Mouse (Mus musculus): Measurements from ENCODE around the gene Lpgat1. TPM values are rescaled to one million over a fixed set of nuclear protein-coding genes. Genes with fewer than 3 reads are reported as not detected.

Lpgat1 gene
- total and polyA plus RNA-seq, 3 experiments: 15.3 to 40.0 (median 31.8) TPM

GRCm38 (mm10) chr1:191816596-191816995 lies 99.0 kb downstream of the Lpgat1 start:
- Histone ChIP-seq H3K27ac (ENCODE audit: insufficient read depth, low read depth) (no peak overlapping the region), H3K4me3 (replicated peaks in 1 of 3; ENCODE audit: low read depth in 2 of 3, low read length in 2 of 3, poor library complexity in 1 of 3) (no peak overlapping the region), H3K27me3 (replicated peaks) (no peaks in the 10 kb centered on the region), H3K4me1 (ENCODE audit: control insufficient read depth in 1 of 2, insufficient read depth in 2 of 2) (peaks cover 27 to 77% of the 10 kb centered on the region in 2 experiments), H3K4me2 (ENCODE audit: insufficient read depth, low read depth, poor library complexity, severe bottlenecking) (no peak overlapping the region), H3K36me3 (replicated peaks in 1 of 2; ENCODE audit: control insufficient read depth in 1 of 2, insufficient read depth in 1 of 2, low read length in 1 of 2) (no peaks in the 10 kb centered on the region), H3K9ac (ENCODE audit: insufficient read depth, low read depth) (no peak overlapping the region), H3K79me2 (replicated peaks; ENCODE audit: control insufficient read depth, extremely low read depth, insufficient read depth, poor library complexity, severe bottlenecking) (no peaks in the 10 kb centered on the region), H3K9me3 (replicated peaks; ENCODE audit: low read length) (peaks cover 1% of the 10 kb centered on the region)
- dilution Hi-C loops (cut with MboI; ENCODE audit: extremely low pct_ligation_motif_present, extremely low pct_unique_long_range_greater_than_20kb, low sequenced_read_pairs): no loop called here
- TF ChIP-seq ELF1 (IDR thresholded peaks at IDR 0.05; ENCODE audit: low read depth, low read length): no peak
- no peak for TF ChIP-seq RAD21 (IDR thresholded peaks at IDR 0.05; ENCODE audit: low read depth, low read length)
- no peak for TF ChIP-seq MAFK (IDR thresholded peaks at IDR 0.05; ENCODE audit: insufficient replicate concordance, low read length)
- no peak for TF ChIP-seq IRF4 (IDR thresholded peaks at IDR 0.05; ENCODE audit: low read depth, low read length)
- no peak for TF ChIP-seq TBP (conservative IDR thresholded peaks at IDR 0.05; ENCODE audit: low read depth, low read length)
- TF ChIP-seq SMC3 (IDR thresholded peaks at IDR 0.05; ENCODE audit: low read depth, low read length): no peak
- TF ChIP-seq RCOR1 (conservative IDR thresholded peaks at IDR 0.05; ENCODE audit: low read depth, low read length): no peak
- TF ChIP-seq ZC3H11A (IDR thresholded peaks at IDR 0.05; ENCODE audit: low read depth, low read length): no peak
- no peak for TF ChIP-seq GABPA (IDR thresholded peaks at IDR 0.05; ENCODE audit: insufficient replicate concordance, low read depth, low read length)
- no peak for DNase-seq (ENCODE audit: extremely low read depth)
- in situ Hi-C loops (cut with MboI; ENCODE audit: low pct_ligation_motif_present, low pct_unique_long_range_greater_than_20kb, low sequenced_read_pairs): loop anchor here (25.0 kb wide), 2 partner anchors 479 to 704 kb away; partner anchors contain the start of gene Tmem206

DNA sequence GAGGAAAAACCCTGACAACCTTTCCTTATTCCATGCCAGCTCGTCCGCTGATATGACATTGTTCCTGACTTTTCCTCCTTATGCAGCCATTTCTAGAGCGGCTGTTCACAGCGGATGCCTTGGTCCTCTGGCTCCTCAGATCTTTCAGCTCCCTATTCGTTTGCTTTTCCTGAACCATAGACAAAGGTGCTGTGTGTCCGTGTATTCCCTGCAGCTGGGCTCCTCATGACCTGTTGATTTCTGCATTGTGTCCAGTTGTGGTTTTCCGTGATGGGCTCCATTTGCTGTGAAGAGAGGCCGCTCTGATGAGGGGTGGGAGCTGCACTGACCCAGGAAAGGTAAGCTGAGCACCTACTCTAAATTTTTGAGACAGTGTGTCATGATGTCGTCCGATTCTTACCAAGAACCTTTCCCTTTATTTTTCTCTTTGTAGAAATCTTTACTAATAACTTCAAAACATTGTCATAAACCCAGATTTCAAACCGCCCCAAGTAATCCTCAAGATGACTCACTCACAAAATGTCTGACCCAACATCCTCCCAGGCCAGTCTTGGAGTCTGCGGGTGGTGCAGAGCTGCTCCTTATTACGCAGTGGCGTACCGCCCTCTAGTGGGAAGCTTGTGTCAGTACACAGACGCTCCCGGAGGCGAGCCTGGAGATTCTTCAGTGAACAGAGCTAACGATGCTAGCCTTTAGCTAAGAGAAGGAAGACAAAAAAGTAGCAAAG lies 99.9 kb downstream of the Lpgat1 start:
- TF ChIP-seq GABPA (IDR thresholded peaks at IDR 0.05; ENCODE audit: insufficient replicate concordance, low read depth, low read length) (no peak), POLR2AphosphoS2 (IDR thresholded peaks at IDR 0.05; ENCODE audit: low read depth, low read length) (no peak), MAZ (IDR thresholded peaks at IDR 0.05; ENCODE audit: low read depth, low read length) (no peak; the same call in 1 of the 2 replicates), NRF1 (IDR thresholded peaks at IDR 0.05; ENCODE audit: low read depth, low read length) (peak; percentile 43; the same call in 1 of the 2 replicates), MEF2A (IDR thresholded peaks at IDR 0.05; ENCODE audit: borderline replicate concordance, low read depth, low read length) (0 out of 2 replicates have a peak, but pooled peaks have one; percentile 53), RAD21 (IDR thresholded peaks at IDR 0.05; ENCODE audit: low read depth, low read length) (peak; percentile 100), IRF4 (IDR thresholded peaks at IDR 0.05; ENCODE audit: low read depth, low read length) (peak; percentile 64), JUN (IDR thresholded peaks at IDR 0.05; ENCODE audit: insufficient read depth, low read depth, low read length) (peak; percentile 10; the same call in 1 of the 2 replicates), EP300 (IDR thresholded peaks at IDR 0.05; ENCODE audit: low read length) (no peak), ETS1 (conservative IDR thresholded peaks at IDR 0.05; ENCODE audit: low read depth, low read length) (no peak), ZMIZ1 (IDR thresholded peaks at IDR 0.05; ENCODE audit: low read depth, low read length) (no peak), CTCF (conservative IDR thresholded peaks at IDR 0.05 in 1 of 2, IDR thresholded peaks at IDR 0.05 in 1 of 2; ENCODE audit: low read depth in 2 of 2, low read length in 2 of 2) (peak; percentile 85 to 97), SMC3 (IDR thresholded peaks at IDR 0.05; ENCODE audit: low read depth, low read length) (peak; percentile 94), BHLHE40 (IDR thresholded peaks at IDR 0.05; ENCODE audit: low read depth, low read length) (0 out of 2 replicates have a peak, but pooled peaks have one; percentile 27), ZC3H11A (IDR thresholded peaks at IDR 0.05; ENCODE audit: low read depth, low read length) (peak; percentile 83), CHD2 (IDR thresholded peaks at IDR 0.05; ENCODE audit: low read length) (no peak), POLR2A (IDR thresholded peaks at IDR 0.05; ENCODE audit: low read depth, low read length) (no peak), ZKSCAN1 (IDR thresholded peaks at IDR 0.05; ENCODE audit: borderline replicate concordance, low read depth, low read length) (no peak), SIN3A (IDR thresholded peaks at IDR 0.05; ENCODE audit: low read length) (peak; percentile 54; the same call in 1 of the 2 replicates), NELFE (IDR thresholded peaks at IDR 0.05; ENCODE audit: low read depth, low read length) (peak; percentile 24; the same call in 1 of the 2 replicates), JUND (conservative IDR thresholded peaks at IDR 0.05; ENCODE audit: low read depth, low read length) (peak; percentile 71), HCFC1 (IDR thresholded peaks at IDR 0.05; ENCODE audit: low read depth, low read length) (peak; percentile 34; the same call in 1 of the 2 replicates)
- H3K79me2 ChIP-seq (replicated peaks; ENCODE audit: control insufficient read depth, extremely low read depth, insufficient read depth, poor library complexity, severe bottlenecking): 0 out of 2 replicates have a peak, but pooled peaks cover 4% of the 10 kb centered on the region
- H3K4me3 ChIP-seq (replicated peaks in 1 of 3; ENCODE audit: low read depth in 2 of 3, low read length in 2 of 3, poor library complexity in 1 of 3): no peak overlapping the region
- no peak overlapping the region for H3K27ac ChIP-seq (ENCODE audit: insufficient read depth, low read depth)
- peaks cover 29 to 75% of the 10 kb centered on the region in 2 experiments for H3K4me1 ChIP-seq (ENCODE audit: control insufficient read depth in 1 of 2, insufficient read depth in 2 of 2)
- dilution Hi-C loops (cut with MboI; ENCODE audit: extremely low pct_ligation_motif_present, extremely low pct_unique_long_range_greater_than_20kb, low sequenced_read_pairs) (no loop called here), in situ Hi-C loops (cut with MboI; ENCODE audit: low pct_ligation_motif_present, low pct_unique_long_range_greater_than_20kb, low sequenced_read_pairs) (loop anchor here (25.0 kb wide), 2 partner anchors 480 to 705 kb away; partner anchors contain the start of gene Tmem206)
- H3K4me2 ChIP-seq (ENCODE audit: insufficient read depth, low read depth, poor library complexity, severe bottlenecking): peak overlapping the region; percentile 53; the same call in 1 of the 2 replicates
- DNase-seq (ENCODE audit: extremely low read depth): peak; percentile 91
- no peaks in the 10 kb centered on the region for H3K9me3 ChIP-seq (replicated peaks; ENCODE audit: low read length)
- H3K27me3 ChIP-seq (replicated peaks): no peaks in the 10 kb centered on the region
- H3K36me3 ChIP-seq (replicated peaks in 1 of 2; ENCODE audit: control insufficient read depth in 1 of 2, insufficient read depth in 1 of 2, low read length in 1 of 2): peaks cover 2 to 3% of the 10 kb centered on the region in 2 experiments
- no peak overlapping the region for H3K9ac ChIP-seq (ENCODE audit: insufficient read depth, low read depth)

Measured in CH12.LX (cell line).